Mouse (Mus musculus) cerebellum, postnatal 36 days (tissue): ENCODE measurements at regions not wholly inside any gene's neighbourhood (a gene's known extent, or its start where the extent isn't known, plus 50 kb on each side); places are given as distances from the start of the nearest gene placed in this dataset.

Experiments used
- DNase-seq, 2 experiments: peaks; one replicate each; pipeline ENCODE4 v3.0.0; 2021 to 2022; ENCODE audit warnings: mixed read lengths in 2 of 2

GRCm38 (mm10) chr4:149844971-149845370, 70.9 kb upstream of the Slc25a33 start:
- no peak for DNase-seq

GRCm38 (mm10) chr4:149843736-149844135, 69.7 kb upstream of the Slc25a33 start:
- no peak for DNase-seq

GRCm38 (mm10) chr4:149842906-149843305, 68.8 kb upstream of the Slc25a33 start:
- no peak for DNase-seq

GRCm38 (mm10) chr4:149841856-149842255, 67.8 kb upstream of the Slc25a33 start:
- DNase-seq, result peak in 1 of 2 experiments; percentile 19

- DNase-seq, result no peak
Measured at GRCm38 (mm10) chr4:149840511-149841292, 66.6 kb upstream of the Slc25a33 start.

- peak in 1 of 2 experiments; percentile 25 for DNase-seq
Measured at GRCm38 (mm10) chr4:149838682-149839081, 64.6 kb upstream of the Slc25a33 start.

GRCm38 (mm10) chr4:149834646-149835156, 60.6 kb upstream of the Slc25a33 start:
- no peak for DNase-seq

GRCm38 (mm10) chr4:149832446-149833101, 58.5 kb upstream of the Slc25a33 start:
- no peak for DNase-seq

- DNase-seq, result no peak
Measured at GRCm38 (mm10) chr4:149830551-149831192, 56.6 kb upstream of the Slc25a33 start.

- no peak for DNase-seq
Measured at GRCm38 (mm10) chr4:149829964-149830363, 55.9 kb upstream of the Slc25a33 start.

GRCm38 (mm10) chr4:149827784-149828183, 53.7 kb upstream of the Slc25a33 start:
- no peak for DNase-seq
